Comparison of ENCODE assay signal across 7 mouse cellular contexts in the genomic region with DNA sequence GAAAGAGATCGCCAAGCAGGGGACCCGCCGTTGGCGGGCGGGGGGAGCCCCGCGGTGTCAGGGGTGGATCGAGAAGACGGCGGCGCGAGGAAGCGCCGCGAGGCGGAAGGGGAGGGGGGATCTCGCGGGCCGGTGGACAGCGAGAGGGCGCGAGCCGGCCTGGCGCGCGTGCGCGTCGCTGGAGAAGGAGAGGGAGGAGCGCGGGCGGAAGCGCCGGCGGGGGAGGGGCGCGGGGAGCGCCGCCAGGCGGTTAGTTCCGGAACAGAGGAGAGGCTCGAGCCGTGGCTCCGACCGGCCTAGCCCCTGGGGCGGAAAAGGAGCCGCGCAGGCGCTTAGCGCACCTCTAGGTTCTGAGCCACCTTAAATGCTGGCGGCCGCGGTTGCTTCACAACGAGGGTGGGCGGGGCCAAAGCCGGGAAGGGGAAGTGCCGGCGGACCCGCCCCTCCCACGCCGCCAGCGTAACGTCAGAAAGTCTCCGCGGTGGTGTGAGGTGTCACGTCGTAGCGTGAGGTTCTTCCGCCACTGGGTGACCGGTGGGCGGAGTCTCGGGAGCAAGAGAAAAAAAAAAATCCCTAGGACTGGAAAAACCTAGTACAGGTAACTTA. TPM values are rescaled to one million over a fixed set of nuclear protein-coding genes. Genes with fewer than 3 reads are reported as not detected.
DNase-seq lines count a peak whose midpoint lies in the region; ATAC-seq lines count a peak whose summit lies in the region.

Gene Atxn2l (minus strand): TSS at position 165 of the 606 bp plus-strand sequence.

- H3K4me1 ChIP-seq in embryonic facial prominence, embryonic 11.5 days (ENCODE audit: control insufficient read depth, insufficient read depth, low read length), result no peaks in the 10 kb centered on the region
- peaks cover 14% of the 10 kb centered on the region for H3K4me1 ChIP-seq in limb, embryonic 10.5 days
- peaks cover 23% of the 10 kb centered on the region for H3K4me1 ChIP-seq in midbrain, embryonic 13.5 days (replicated peaks)

- peak within 1 kb of the TSS; percentile 99 for H3K27ac ChIP-seq in embryonic facial prominence, embryonic 11.5 days (replicated peaks; ENCODE audit: low read depth, low read length)
- H3K27ac ChIP-seq in limb, embryonic 10.5 days, result peak within 1 kb of the TSS; percentile 100
- peak within 1 kb of the TSS; percentile 99 for H3K27ac ChIP-seq in midbrain, embryonic 13.5 days

- H3K4me2 ChIP-seq in embryonic facial prominence, embryonic 11.5 days (ENCODE audit: low read depth, low read length), result peak within 1 kb of the TSS; percentile 50
- peak within 1 kb of the TSS; percentile 79 for H3K4me2 ChIP-seq in midbrain, embryonic 13.5 days (replicated peaks)

- ATAC-seq in embryonic facial prominence, embryonic 11.5 days (replicated peaks; ENCODE audit: insufficient number of reproducible peaks, low FRiP score, low TSS enrichment, low read depth), result peak; percentile 87
- ATAC-seq in granulocyte monocyte progenitor cell, adult 5-6 weeks (replicated peaks; ENCODE audit: poor library complexity, severe bottlenecking), result peak; percentile 72
- peak; percentile 86 for ATAC-seq in midbrain, embryonic 13.5 days

- DNase-seq in adrenal gland, postnatal 14 days, result peak; percentile 100
- DNase-seq in embryonic facial prominence, embryonic 11.5 days (ENCODE audit: low spot score), result peak; percentile 100
- DNase-seq in kidney, adult 11 months, result peak; percentile 98
- DNase-seq in limb, embryonic 10.5 days (ENCODE audit: low spot score), result peak; percentile 100
- peak; percentile 97 for DNase-seq in spleen, adult 12 weeks (ENCODE audit: low spot score)

- under 1% methylated on average over 55 of the region's 72 CpGs for WGBS in embryonic facial prominence, embryonic 11.5 days
- WGBS in limb, embryonic 10.5 days, result under 1% methylated on average over 72 of the region's 72 CpGs
- 1% methylated on average over 65 of the region's 72 CpGs for WGBS in midbrain, embryonic 13.5 days

- peak within 1 kb of the TSS; percentile 100 for H3K9ac ChIP-seq in embryonic facial prominence, embryonic 11.5 days (replicated peaks; ENCODE audit: low read length)
- H3K9ac ChIP-seq in midbrain, embryonic 13.5 days (replicated peaks), result peak within 1 kb of the TSS; percentile 99

- no peaks in the 10 kb centered on the region for H3K27me3 ChIP-seq in embryonic facial prominence, embryonic 11.5 days (ENCODE audit: control insufficient read depth, insufficient read depth, low read length)
- no peaks in the 10 kb centered on the region for H3K27me3 ChIP-seq in limb, embryonic 10.5 days (ENCODE audit: low read depth, poor library complexity, severe bottlenecking)
- no peaks in the 10 kb centered on the region for H3K27me3 ChIP-seq in midbrain, embryonic 13.5 days

- peaks cover 17% of the 10 kb centered on the region for H3K36me3 ChIP-seq in embryonic facial prominence, embryonic 11.5 days (replicated peaks; ENCODE audit: control insufficient read depth, insufficient read depth, low read depth, low read length)
- peaks cover 33% of the 10 kb centered on the region for H3K36me3 ChIP-seq in limb, embryonic 10.5 days
- H3K36me3 ChIP-seq in midbrain, embryonic 13.5 days, result peaks cover 29% of the 10 kb centered on the region

- H3K4me3 ChIP-seq in embryonic facial prominence, embryonic 11.5 days (ENCODE audit: low read depth, low read length), result peak within 1 kb of the TSS; percentile 100
- peak within 1 kb of the TSS; percentile 100 for H3K4me3 ChIP-seq in limb, embryonic 10.5 days
- peak within 1 kb of the TSS; percentile 100 for H3K4me3 ChIP-seq in midbrain, embryonic 13.5 days (replicated peaks)

- no peaks in the 10 kb centered on the region for H3K9me3 ChIP-seq in embryonic facial prominence, embryonic 11.5 days (replicated peaks; ENCODE audit: control insufficient read depth, low read length)
- H3K9me3 ChIP-seq in limb, embryonic 10.5 days (replicated peaks), result no peaks in the 10 kb centered on the region
- no peaks in the 10 kb centered on the region for H3K9me3 ChIP-seq in midbrain, embryonic 13.5 days

RNA-seq across cellular contexts. Expression of gene Atxn2l, which starts in this region (rescaled TPM):
- total RNA-seq in adrenal gland, postnatal 14 days (2021), result 90.3 and 96.7 TPM in 2 replicates
- polyA plus RNA-seq in embryonic facial prominence, embryonic 11.5 days (2014; fragmentation: Nextera tagmentation; extraction: Ambion mirVana), result 44.8 and 46.2 TPM in 2 replicates
- total RNA-seq in granulocyte monocyte progenitor cell, adult 5-6 weeks (2014; fragmentation: Nextera tagmentation), result 102 and 130 TPM in 2 replicates
- 27.4 and 28.9 TPM in 2 replicates for total RNA-seq in granulocyte monocyte progenitor cell, adult 5-6 weeks (2017)
- 60.6 and 62.5 TPM in 2 replicates for polyA plus RNA-seq in limb, embryonic 10.5 days (2016; fragmentation: Nextera tagmentation; extraction: Ambion mirVana)
- polyA plus RNA-seq in midbrain, embryonic 13.5 days (2015; fragmentation: Nextera tagmentation; extraction: Ambion mirVana), result 65.1 and 76.5 TPM in 2 replicates

Comparison
In these comparisons a context has a peak if more than half of its experiments do, and no peak if none do; other contexts are left out.
1. Peak in every context shown above with its lines: DNase-seq, ATAC-seq, H3K4me3 ChIP-seq and H3K27ac ChIP-seq.